30 mouse cellular contexts compared by ENCODE assay signal in the genomic region with DNA sequence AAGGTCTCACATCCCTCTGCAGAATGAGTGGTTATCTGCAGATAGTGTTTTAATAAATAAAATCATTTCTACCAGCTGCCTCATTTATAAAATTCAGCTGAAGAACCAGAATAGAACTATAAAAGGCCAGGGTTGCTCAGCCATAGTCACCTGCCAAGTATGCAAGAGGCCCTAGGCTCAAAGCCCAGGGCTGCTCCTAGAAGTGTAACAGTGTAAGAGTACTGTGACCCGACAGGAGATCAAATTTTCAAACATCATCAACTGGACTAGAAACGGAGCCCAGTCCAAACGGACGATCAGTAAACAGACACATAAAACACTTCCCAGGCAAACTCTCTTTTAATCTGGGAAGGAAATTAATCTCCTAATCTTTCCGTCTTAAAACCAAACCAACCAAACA. TPM values are rescaled to one million over a fixed set of nuclear protein-coding genes. Genes with fewer than 3 reads are reported as not detected.
A peak's percentile ranks its signal among the peaks of the same experiment; 100 is the strongest.
DNase-seq lines count a peak whose midpoint lies in the region; ATAC-seq lines count a peak whose summit lies in the region.
"Had no signal": no experiment of that assay in that cellular context is flagged by ENCODE, and none has a peak within 500 bp of the region (broad histone marks: within the 10 kb centered on the region; RNA-seq: fewer than 3 reads in every experiment).

No protein-coding gene starts in this region.

- intact Hi-C loops in heart, postnatal 10 days (cut with DNase I), result no loop called here

- H3K4me3 ChIP-seq in heart, embryonic 11.5 days (ENCODE audit: low read depth, low read length), result no peak overlapping the region
- H3K4me3 ChIP-seq: embryonic facial prominence, embryonic 13.5 days; forebrain, embryonic 10.5 days; forebrain, embryonic 15.5 days; hindbrain, embryonic 12.5 days; intestine, embryonic 15.5 days; neural tube, embryonic 12.5 days had no signal

- peak; percentile 44 for DNase-seq in cerebellum, adult 9-10 months
- no peak for DNase-seq in cerebellum, postnatal 36 days
- peak; percentile 23 to 40 for DNase-seq in heart, postnatal 10 days
- peak; percentile 45 to 72 for DNase-seq in gastrocnemius, adult 8-10 months (ENCODE audit: low spot score in 2 of 2)
- DNase-seq in gastrocnemius, postnatal 25 days, result peak; percentile 68
- no peak for DNase-seq in frontal cortex, postnatal 14 days (ENCODE audit: low spot score in 2 of 2)
- DNase-seq: adrenal gland, postnatal 25 days; B cell, adult 2 months; cerebellum, adult 9-11 months; kidney, adult 2 months; kidney, postnatal 4 days; layer of hippocampus, adult 9-11 months; liver, postnatal 0 days; lung, postnatal 36 days; right cerebral cortex, adult 18-20 months; thymus, adult 2 months; thymus, postnatal 36 days had no signal

- H3K27ac ChIP-seq in heart, embryonic 11.5 days (ENCODE audit: low read depth, low read length), result no peak overlapping the region
- H3K27ac ChIP-seq: embryonic facial prominence, embryonic 13.5 days; forebrain, embryonic 10.5 days; forebrain, embryonic 15.5 days; hindbrain, embryonic 12.5 days; hindbrain, postnatal 0 days; intestine, embryonic 15.5 days; kidney, postnatal 0 days; neural tube, embryonic 12.5 days; stomach, postnatal 0 days had no signal

- 74% methylated on average over 5 of the region's 5 CpGs for WGBS in heart, embryonic 11.5 days (ENCODE audit: insufficient replicate concordance)

- peaks cover 3% of the 10 kb centered on the region; the same call in 1 of the 2 replicates for H3K36me3 ChIP-seq in heart, embryonic 11.5 days (ENCODE audit: control insufficient read depth, insufficient read depth, low read length)

- ATAC-seq in heart, embryonic 11.5 days (replicated peaks; ENCODE audit: insufficient number of reproducible peaks, low FRiP score, low TSS enrichment), result no peak
- ATAC-seq: forebrain, embryonic 15.5 days; hindbrain, postnatal 0 days; intestine, embryonic 15.5 days; liver, postnatal 0 days; midbrain, embryonic 16.5 days had no signal

- no peak overlapping the region for H3K4me2 ChIP-seq in heart, embryonic 11.5 days
- H3K4me2 ChIP-seq: embryonic facial prominence, embryonic 13.5 days; forebrain, embryonic 15.5 days; hindbrain, embryonic 12.5 days; intestine, embryonic 15.5 days; liver, embryonic 11.5 days; midbrain, embryonic 11.5 days; neural tube, embryonic 12.5 days had no signal

- H3K9me3 ChIP-seq in heart, embryonic 11.5 days (replicated peaks; ENCODE audit: control insufficient read depth, low read length), result no peaks in the 10 kb centered on the region
- H3K9me3 ChIP-seq: embryonic facial prominence, embryonic 13.5 days; forebrain, embryonic 10.5 days; forebrain, embryonic 15.5 days; hindbrain, embryonic 12.5 days; intestine, embryonic 15.5 days; neural tube, embryonic 12.5 days had no signal

- H3K4me1 ChIP-seq in heart, embryonic 11.5 days (ENCODE audit: control insufficient read depth, insufficient read depth, low read length), result no peaks in the 10 kb centered on the region
- H3K4me1 ChIP-seq: embryonic facial prominence, embryonic 13.5 days; forebrain, embryonic 10.5 days; forebrain, embryonic 15.5 days; hindbrain, embryonic 12.5 days; intestine, embryonic 15.5 days; neural tube, embryonic 12.5 days had no signal

- H3K9ac ChIP-seq in heart, embryonic 11.5 days (ENCODE audit: low read depth, low read length), result no peak overlapping the region
- H3K9ac ChIP-seq: embryonic facial prominence, embryonic 13.5 days; forebrain, embryonic 15.5 days; hindbrain, embryonic 12.5 days; intestine, embryonic 15.5 days; liver, postnatal 0 days; neural tube, embryonic 12.5 days had no signal

- no peaks in the 10 kb centered on the region for H3K27me3 ChIP-seq in heart, embryonic 11.5 days (ENCODE audit: control insufficient read depth, insufficient read depth, low read length)
- H3K27me3 ChIP-seq: embryonic facial prominence, embryonic 13.5 days; forebrain, embryonic 15.5 days; hindbrain, embryonic 12.5 days; intestine, embryonic 15.5 days; neural tube, embryonic 12.5 days had no signal

RNA-seq across cellular contexts. Expression of a gene that starts 13.8 kb away (rescaled TPM):
- 10 to 100 TPM; 52.3 to 58.0 TPM for total RNA-seq in heart, postnatal 10 days (2021)
- 62.6 and 67.5 TPM in 2 replicates for polyA plus RNA-seq in heart, embryonic 11.5 days (2014; fragmentation: Nextera tagmentation; extraction: Ambion mirVana)
- 10 to 100 TPM; 46.6 to 55.8 (median 49.7) TPM for total RNA-seq in gastrocnemius, adult 8-10 months (2022)
- 10 to 100 TPM; 50.1 to 50.8 TPM for total RNA-seq in gastrocnemius, postnatal 25 days (2021)

RNA-seq across cellular contexts. Expression of a gene that starts 33.2 kb away (rescaled TPM):
- 10 to 100 TPM; 40.9 to 47.6 TPM for total RNA-seq in heart, postnatal 10 days (2021)
- polyA plus RNA-seq in heart, embryonic 11.5 days (2014; fragmentation: Nextera tagmentation; extraction: Ambion mirVana), result 81.2 and 86.9 TPM in 2 replicates
- 100 to 1,000 TPM; 190 to 250 (median 197) TPM for total RNA-seq in gastrocnemius, adult 8-10 months (2022)
- total RNA-seq in gastrocnemius, postnatal 25 days (2021), result 100 to 1,000 TPM; 144 to 173 TPM

Comparison
In these comparisons a context has a peak if more than half of its experiments do, and no peak if none do; other contexts are left out.
1. DNase-seq: peak in cerebellum, adult 9-10 months (single experiment), heart, postnatal 10 days (2 of 2), gastrocnemius, adult 8-10 months (2 of 2) and gastrocnemius, postnatal 25 days (single experiment); none in cerebellum, postnatal 36 days (0 of 2) and frontal cortex, postnatal 14 days (0 of 2).